In genomic region chr19:10733501-10734127, GRCm38 (mm10) we compare ENCODE assay signal across 21 mouse cellular contexts. TPM values are rescaled to one million over a fixed set of nuclear protein-coding genes. Genes with fewer than 3 reads are reported as not detected.
DNase-seq lines count a peak whose midpoint lies in the region; ATAC-seq and TF ChIP-seq lines count a peak whose summit lies in the region.
"Had no signal": no experiment of that assay in that cellular context is flagged by ENCODE, and none has a peak within 500 bp of the region (broad histone marks: within the 10 kb centered on the region; RNA-seq: fewer than 3 reads in every experiment).

No protein-coding gene starts in this region.

- ATAC-seq in forebrain, postnatal 0 days = peak; percentile 72
- ATAC-seq in forebrain, embryonic 13.5 days = no peak
- no peak for ATAC-seq in kidney, embryonic 15.5 days (replicated peaks; ENCODE audit: low FRiP score)
- ATAC-seq in intestine, postnatal 0 days = no peak
- no peak for ATAC-seq in neural tube, embryonic 15.5 days (ENCODE audit: low FRiP score)
- ATAC-seq: inflammation-experienced regulatory T-cells, adult 6 months had no signal

- WGBS in forebrain, postnatal 0 days = 71% methylated on average over 10 of the region's 10 CpGs
- WGBS in forebrain, embryonic 13.5 days = 86% methylated on average over 10 of the region's 10 CpGs
- 68% methylated on average over 10 of the region's 10 CpGs for WGBS in kidney, adult 2 months
- 83% methylated on average over 10 of the region's 10 CpGs for WGBS in kidney, embryonic 15.5 days
- 69% methylated on average over 10 of the region's 10 CpGs for WGBS in heart, embryonic 10.5 days
- 78% methylated on average over 10 of the region's 10 CpGs for WGBS in intestine, postnatal 0 days
- 85% methylated on average over 10 of the region's 10 CpGs for WGBS in neural tube, embryonic 15.5 days

- no peak overlapping the region for H3K9ac ChIP-seq in forebrain, postnatal 0 days
- no peak overlapping the region for H3K9ac ChIP-seq in forebrain, embryonic 13.5 days
- no peak overlapping the region for H3K9ac ChIP-seq in kidney, embryonic 15.5 days
- H3K9ac ChIP-seq in intestine, postnatal 0 days (ENCODE audit: low read depth, low read length) = no peak overlapping the region
- no peak overlapping the region for H3K9ac ChIP-seq in neural tube, embryonic 15.5 days (replicated peaks)
- H3K9ac ChIP-seq: hindbrain, embryonic 13.5 days; limb, embryonic 13.5 days; liver, embryonic 13.5 days; lung, embryonic 15.5 days had no signal

- H3K27me3 ChIP-seq in forebrain, postnatal 0 days (ENCODE audit: insufficient read depth, low read length) = no peaks in the 10 kb centered on the region
- no peaks in the 10 kb centered on the region for H3K27me3 ChIP-seq in forebrain, embryonic 13.5 days
- H3K27me3 ChIP-seq in kidney, adult 2 months (replicated peaks; ENCODE audit: control insufficient read depth, insufficient read depth, low read length) = no peaks in the 10 kb centered on the region
- H3K27me3 ChIP-seq in kidney, embryonic 15.5 days = no peaks in the 10 kb centered on the region
- 0 out of 2 replicates have a peak, but pooled peaks cover under 1% of the 10 kb centered on the region for H3K27me3 ChIP-seq in heart, embryonic 10.5 days (ENCODE audit: insufficient read depth, poor library complexity, severe bottlenecking)
- H3K27me3 ChIP-seq in intestine, postnatal 0 days (replicated peaks; ENCODE audit: control insufficient read depth, insufficient read depth, low read length) = no peaks in the 10 kb centered on the region
- no peaks in the 10 kb centered on the region for H3K27me3 ChIP-seq in neural tube, embryonic 15.5 days (replicated peaks)
- H3K27me3 ChIP-seq: hindbrain, embryonic 13.5 days; limb, embryonic 13.5 days; liver, embryonic 13.5 days; lung, embryonic 15.5 days had no signal

- H3K36me3 ChIP-seq in forebrain, postnatal 0 days (ENCODE audit: insufficient read depth) = no peaks in the 10 kb centered on the region
- no peaks in the 10 kb centered on the region for H3K36me3 ChIP-seq in forebrain, embryonic 13.5 days (ENCODE audit: poor library complexity, severe bottlenecking)
- no peaks in the 10 kb centered on the region for H3K36me3 ChIP-seq in kidney, adult 2 months (ENCODE audit: control insufficient read depth, insufficient read depth, low read length)
- H3K36me3 ChIP-seq in kidney, embryonic 15.5 days = no peaks in the 10 kb centered on the region
- H3K36me3 ChIP-seq in heart, embryonic 10.5 days = no peaks in the 10 kb centered on the region
- H3K36me3 ChIP-seq in intestine, postnatal 0 days (ENCODE audit: control insufficient read depth, insufficient read depth) = no peaks in the 10 kb centered on the region
- H3K36me3 ChIP-seq in neural tube, embryonic 15.5 days = no peaks in the 10 kb centered on the region
- H3K36me3 ChIP-seq: hindbrain, embryonic 13.5 days; limb, embryonic 13.5 days; liver, embryonic 13.5 days; lung, embryonic 15.5 days had no signal

- peak; percentile 43 for DNase-seq in forebrain, postnatal 0 days
- DNase-seq in kidney, adult 2 months = peak; percentile 31
- DNase-seq in heart, embryonic 10.5 days (ENCODE audit: low spot score) = peak; percentile 70
- DNase-seq: adrenal gland, adult 2 months; kidney, adult 9 months; kidney, postnatal 4 days; liver, embryonic 13.5 days; thymus, postnatal 25 days had no signal

- H3K4me1 ChIP-seq in forebrain, postnatal 0 days (ENCODE audit: insufficient read depth) = no peaks in the 10 kb centered on the region
- no peaks in the 10 kb centered on the region for H3K4me1 ChIP-seq in forebrain, embryonic 13.5 days
- peaks cover 2% of the 10 kb centered on the region; the same call in 1 of the 2 replicates for H3K4me1 ChIP-seq in kidney, adult 2 months (ENCODE audit: control insufficient read depth, insufficient read depth, low read length)
- H3K4me1 ChIP-seq in kidney, embryonic 15.5 days = no peaks in the 10 kb centered on the region
- H3K4me1 ChIP-seq in cortical plate, adult 2 months (ENCODE audit: control insufficient read depth, insufficient read depth, low read length) = 0 out of 2 replicates have a peak, but pooled peaks cover 2% of the 10 kb centered on the region
- no peaks in the 10 kb centered on the region for H3K4me1 ChIP-seq in heart, embryonic 10.5 days
- no peaks in the 10 kb centered on the region for H3K4me1 ChIP-seq in intestine, postnatal 0 days (replicated peaks; ENCODE audit: control insufficient read depth, insufficient read depth, low read length)
- H3K4me1 ChIP-seq in neural tube, embryonic 15.5 days = no peaks in the 10 kb centered on the region
- H3K4me1 ChIP-seq: liver, embryonic 13.5 days; lung, embryonic 15.5 days had no signal

- H3K27ac ChIP-seq in forebrain, postnatal 0 days (ENCODE audit: low read depth, low read length) = no peak overlapping the region
- no peak overlapping the region for H3K27ac ChIP-seq in forebrain, embryonic 13.5 days
- no peak overlapping the region for H3K27ac ChIP-seq in kidney, adult 2 months (ENCODE audit: insufficient read depth, low read depth, low read length)
- no peak overlapping the region for H3K27ac ChIP-seq in kidney, embryonic 15.5 days
- peak overlapping the region; percentile 60 for H3K27ac ChIP-seq in cortical plate, adult 2 months (ENCODE audit: insufficient read depth, low read length)
- H3K27ac ChIP-seq in heart, embryonic 10.5 days = no peak overlapping the region
- no peak overlapping the region for H3K27ac ChIP-seq in intestine, postnatal 0 days (ENCODE audit: low read depth, low read length)
- no peak overlapping the region for H3K27ac ChIP-seq in neural tube, embryonic 15.5 days (replicated peaks)
- H3K27ac ChIP-seq: hindbrain, embryonic 13.5 days; limb, embryonic 13.5 days; liver, embryonic 13.5 days; lung, embryonic 15.5 days had no signal

- TF ChIP-seq POLR2A in kidney, adult 2 months (IDR thresholded peaks at IDR 0.05; ENCODE audit: low read depth, low read length) = no peak
- no peak for TF ChIP-seq POLR2A in cortical plate, adult 2 months (IDR thresholded peaks at IDR 0.05; ENCODE audit: extremely low read depth, insufficient read depth, low read length)

- H3K9me3 ChIP-seq in forebrain, postnatal 0 days (ENCODE audit: low read length) = no peaks in the 10 kb centered on the region
- H3K9me3 ChIP-seq in forebrain, embryonic 13.5 days (replicated peaks) = no peaks in the 10 kb centered on the region
- H3K9me3 ChIP-seq in kidney, embryonic 15.5 days (replicated peaks) = no peaks in the 10 kb centered on the region
- no peaks in the 10 kb centered on the region for H3K9me3 ChIP-seq in heart, embryonic 10.5 days
- H3K9me3 ChIP-seq in intestine, postnatal 0 days (ENCODE audit: control insufficient read depth) = no peaks in the 10 kb centered on the region
- no peaks in the 10 kb centered on the region for H3K9me3 ChIP-seq in neural tube, embryonic 15.5 days (replicated peaks)
- H3K9me3 ChIP-seq: hindbrain, embryonic 13.5 days; limb, embryonic 13.5 days; liver, embryonic 13.5 days; lung, embryonic 15.5 days had no signal

- H3K4me3 ChIP-seq in forebrain, postnatal 0 days (ENCODE audit: low read depth, low read length) = no peak overlapping the region
- no peak overlapping the region for H3K4me3 ChIP-seq in forebrain, embryonic 13.5 days
- no peak overlapping the region for H3K4me3 ChIP-seq in kidney, adult 2 months (ENCODE audit: insufficient read depth, low read depth, low read length)
- H3K4me3 ChIP-seq in kidney, embryonic 15.5 days (replicated peaks) = no peak overlapping the region
- no peak overlapping the region for H3K4me3 ChIP-seq in cortical plate, adult 2 months (ENCODE audit: insufficient read depth, low read length)
- H3K4me3 ChIP-seq in heart, embryonic 10.5 days = no peak overlapping the region
- H3K4me3 ChIP-seq in intestine, postnatal 0 days (ENCODE audit: low read depth, low read length) = no peak overlapping the region
- no peak overlapping the region for H3K4me3 ChIP-seq in neural tube, embryonic 15.5 days (replicated peaks)
- H3K4me3 ChIP-seq: hindbrain, embryonic 13.5 days; limb, embryonic 13.5 days; liver, embryonic 13.5 days; lung, embryonic 15.5 days had no signal

- no peak for TF ChIP-seq CTCF in forebrain, postnatal 0 days (IDR thresholded peaks at IDR 0.05; ENCODE audit: low read depth)
- TF ChIP-seq CTCF in kidney, adult 2 months (conservative IDR thresholded peaks at IDR 0.05; ENCODE audit: insufficient read depth, insufficient read length, low read depth, low read length) = no peak
- no peak for TF ChIP-seq CTCF in cortical plate, adult 2 months (IDR thresholded peaks at IDR 0.05; ENCODE audit: extremely low read depth, insufficient read depth, low read length)
- no peak for TF ChIP-seq CTCF in intestine, postnatal 0 days (IDR thresholded peaks at IDR 0.05; ENCODE audit: low read depth)

- H3K4me2 ChIP-seq in forebrain, postnatal 0 days (ENCODE audit: low read depth) = no peak overlapping the region
- no peak overlapping the region for H3K4me2 ChIP-seq in forebrain, embryonic 13.5 days
- H3K4me2 ChIP-seq in kidney, embryonic 15.5 days = no peak overlapping the region
- no peak overlapping the region for H3K4me2 ChIP-seq in intestine, postnatal 0 days (replicated peaks; ENCODE audit: low read depth)
- H3K4me2 ChIP-seq in neural tube, embryonic 15.5 days = no peak overlapping the region
- H3K4me2 ChIP-seq: hindbrain, embryonic 13.5 days; limb, embryonic 13.5 days; liver, embryonic 13.5 days; lung, embryonic 15.5 days had no signal

RNA-seq across cellular contexts. Expression of gene Cd5, which starts 5.2 kb away (rescaled TPM):
- 0.10 TPM in 1 of 2 replicates, not detected in the other for total RNA-seq in forebrain, postnatal 0 days (2014; rRNA removed)
- 0.24 and 0.52 TPM in 2 replicates for polyA plus RNA-seq in forebrain, postnatal 0 days (2015; fragmentation: Nextera tagmentation; extraction: Ambion mirVana)
- polyA plus RNA-seq in forebrain, embryonic 13.5 days (2015; fragmentation: Nextera tagmentation; extraction: Ambion mirVana) = 0.26 TPM in 1 of 2 replicates, not detected in the other
- 0.33 and 3.3 TPM in 2 replicates for polyA plus RNA-seq in kidney, adult 2 months (2012; rRNA removed)
- polyA plus RNA-seq in kidney, embryonic 15.5 days (2015; fragmentation: Nextera tagmentation; extraction: Ambion mirVana) = 0.34 and 0.82 TPM in 2 replicates
- 0.08 TPM in 2 replicates for polyA plus RNA-seq in cortical plate, adult 2 months (2012; rRNA removed)
- 0.18 and 0.28 TPM in 2 replicates for polyA plus RNA-seq in heart, embryonic 10.5 days (2016; fragmentation: Nextera tagmentation; extraction: Ambion mirVana)
- polyA plus RNA-seq in intestine, postnatal 0 days (2015; fragmentation: Nextera tagmentation; extraction: Ambion mirVana) = 0.12 and 0.18 TPM in 2 replicates
- 0.08 and 1.3 TPM in 2 replicates for polyA plus RNA-seq in neural tube, embryonic 15.5 days (2015; fragmentation: Nextera tagmentation; extraction: Ambion mirVana)
- polyA plus RNA-seq: liver, embryonic 13.5 days had no signal

RNA-seq across cellular contexts. Expression of gene Vps37c, which starts 45.1 kb away (rescaled TPM):
- 27.9 and 29.0 TPM in 2 replicates for total RNA-seq in forebrain, postnatal 0 days (2014; rRNA removed)
- polyA plus RNA-seq in forebrain, postnatal 0 days (2015; fragmentation: Nextera tagmentation; extraction: Ambion mirVana) = 34.5 TPM in 2 replicates
- polyA plus RNA-seq in forebrain, embryonic 13.5 days (2015; fragmentation: Nextera tagmentation; extraction: Ambion mirVana) = 32.1 and 33.3 TPM in 2 replicates
- polyA plus RNA-seq in kidney, adult 2 months (2012; rRNA removed) = 30.0 and 32.1 TPM in 2 replicates
- polyA plus RNA-seq in kidney, embryonic 15.5 days (2015; fragmentation: Nextera tagmentation; extraction: Ambion mirVana) = 29.7 and 31.7 TPM in 2 replicates
- 19.1 and 23.1 TPM in 2 replicates for polyA plus RNA-seq in cortical plate, adult 2 months (2012; rRNA removed)
- polyA plus RNA-seq in heart, embryonic 10.5 days (2016; fragmentation: Nextera tagmentation; extraction: Ambion mirVana) = 26.5 and 26.7 TPM in 2 replicates
- 31.3 and 32.2 TPM in 2 replicates for polyA plus RNA-seq in intestine, postnatal 0 days (2015; fragmentation: Nextera tagmentation; extraction: Ambion mirVana)
- 28.7 and 30.3 TPM in 2 replicates for polyA plus RNA-seq in neural tube, embryonic 15.5 days (2015; fragmentation: Nextera tagmentation; extraction: Ambion mirVana)

RNA-seq across cellular contexts. Expression of gene Pga5, which starts 55.7 kb away (rescaled TPM):
- total RNA-seq in forebrain, postnatal 0 days (2014; rRNA removed) = not detected in 2 replicates
- not detected in 2 replicates for polyA plus RNA-seq in forebrain, postnatal 0 days (2015; fragmentation: Nextera tagmentation; extraction: Ambion mirVana)
- polyA plus RNA-seq in forebrain, embryonic 13.5 days (2015; fragmentation: Nextera tagmentation; extraction: Ambion mirVana) = not detected in 2 replicates
- 0.80 and 1.0 TPM in 2 replicates for polyA plus RNA-seq in kidney, adult 2 months (2012; rRNA removed)
- not detected in 2 replicates for polyA plus RNA-seq in kidney, embryonic 15.5 days (2015; fragmentation: Nextera tagmentation; extraction: Ambion mirVana)
- not detected in 2 replicates for polyA plus RNA-seq in cortical plate, adult 2 months (2012; rRNA removed)
- polyA plus RNA-seq in heart, embryonic 10.5 days (2016; fragmentation: Nextera tagmentation; extraction: Ambion mirVana) = not detected in 2 replicates
- polyA plus RNA-seq in intestine, postnatal 0 days (2015; fragmentation: Nextera tagmentation; extraction: Ambion mirVana) = 5.0 and 24.6 TPM in 2 replicates
- not detected in 2 replicates for polyA plus RNA-seq in neural tube, embryonic 15.5 days (2015; fragmentation: Nextera tagmentation; extraction: Ambion mirVana)
- total RNA-seq: adrenal gland, adult 2 months; layer of hippocampus, postnatal 25 days; left cerebral cortex, postnatal 14 days had no signal
- polyA plus RNA-seq: adrenal gland, adult 2 months; forebrain, embryonic 11.5 days; heart, embryonic 14.5 days; hindbrain, embryonic 13.5 days; inflammation-experienced regulatory T-cells, adult 6 months; liver, embryonic 13.5 days; lung, embryonic 15.5 days had no signal
